Mouse (Mus musculus): ENCODE measurements around the gene Naa80. TPM values are rescaled to one million over a fixed set of nuclear protein-coding genes. Genes with fewer than 3 reads are reported as not detected.

Naa80 gene
- 14.4 and 16.4 TPM in 2 replicates for polyA plus RNA-seq (2014; fragmentation: Nextera tagmentation; extraction: Ambion mirVana)

DNA sequence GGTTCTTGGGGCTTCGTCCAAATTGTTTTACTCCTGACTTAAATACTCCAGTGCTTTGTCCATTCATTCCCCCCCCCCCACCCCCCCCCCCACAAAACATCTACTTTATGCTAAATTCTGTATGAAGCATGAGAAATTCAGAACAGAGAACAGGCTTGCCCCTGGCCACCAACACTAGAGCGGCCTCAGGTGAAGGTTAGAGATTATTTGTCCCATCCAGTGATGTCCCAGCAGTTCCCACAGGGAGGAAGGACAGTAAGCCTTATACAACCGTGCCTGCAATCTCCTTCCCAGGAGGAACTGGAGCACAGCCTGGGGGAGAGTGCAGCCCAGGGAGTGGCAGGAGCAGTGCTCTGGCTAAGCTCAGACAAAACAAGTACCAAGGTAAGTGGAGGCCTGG, at the start of gene Naa80:
Gene Naa80 (plus strand): TSS at position 301 of the 400 bp plus-strand sequence.
- ATAC-seq (ENCODE audit: low FRiP score): no peak
- H3K36me3 ChIP-seq (replicated peaks; ENCODE audit: control insufficient read depth, insufficient read depth): peaks cover 11% of the 10 kb centered on the region
- no peaks in the 10 kb centered on the region for H3K27me3 ChIP-seq (ENCODE audit: control insufficient read depth, insufficient read depth, low read length)
- no peaks in the 10 kb centered on the region for H3K9me3 ChIP-seq (ENCODE audit: control insufficient read depth, low read length)
- DNase-seq (ENCODE audit: low spot score): no peak
- peak within 1 kb of the TSS; percentile 72 for H3K4me2 ChIP-seq (replicated peaks)
- no peak within 1 kb of the TSS for H3K4me3 ChIP-seq (replicated peaks; ENCODE audit: low read length)
- H3K9ac ChIP-seq: peak within 1 kb of the TSS; percentile 75; the same call in 1 of the 2 replicates
- 83% methylated on average over 3 of the region's 3 CpGs for WGBS
- H3K4me1 ChIP-seq (replicated peaks; ENCODE audit: control insufficient read depth, insufficient read depth, low read length): peaks cover 17% of the 10 kb centered on the region
- no peak within 1 kb of the TSS for H3K27ac ChIP-seq

DNA sequence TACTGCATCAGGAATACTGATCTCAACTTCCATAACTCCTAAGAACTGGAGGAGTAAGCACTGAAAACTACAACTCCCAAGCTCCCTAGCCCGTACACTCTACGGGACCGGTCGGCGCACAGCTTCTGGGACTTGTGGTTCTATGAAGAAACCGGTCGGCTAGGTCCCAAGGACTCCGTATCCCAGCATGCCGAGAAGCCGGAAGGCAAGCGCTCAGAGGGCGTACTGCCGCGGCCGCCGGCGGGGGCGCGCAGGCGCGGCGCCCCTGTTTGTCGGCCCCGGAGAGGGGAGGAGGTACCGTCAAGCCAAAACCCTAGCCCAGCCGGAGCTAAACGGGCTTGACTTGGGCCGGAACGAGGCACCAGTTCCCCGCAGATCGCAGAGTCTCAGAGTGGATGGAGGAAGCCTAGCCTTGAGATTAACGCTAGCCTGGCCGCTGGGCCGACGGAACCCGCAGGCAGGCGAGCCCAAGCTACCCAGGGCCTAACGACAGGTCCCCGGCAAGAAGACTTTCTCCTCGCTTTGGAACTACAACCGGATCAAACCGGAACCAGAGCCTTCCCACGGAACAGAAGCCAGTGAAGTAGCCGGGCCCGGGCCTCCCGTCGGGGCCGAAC, 44.8 kb upstream of the Naa80 start, which contains the start of gene Tmem115:
Gene Tmem115 (plus strand): TSS at position 155 of the 617 bp plus-strand sequence.
- WGBS: under 1% methylated on average over 48 of the region's 48 CpGs
- DNase-seq (ENCODE audit: low spot score) (peak; percentile 92), ATAC-seq (ENCODE audit: low FRiP score) (peak; percentile 99)
- peaks cover 23% of the 10 kb centered on the region for H3K4me1 ChIP-seq (replicated peaks; ENCODE audit: control insufficient read depth, insufficient read depth, low read length)
- H3K36me3 ChIP-seq (replicated peaks; ENCODE audit: control insufficient read depth, insufficient read depth): peaks cover 18% of the 10 kb centered on the region
- peak within 1 kb of the TSS; percentile 98 for H3K4me2 ChIP-seq (replicated peaks)
- H3K9me3 ChIP-seq (ENCODE audit: control insufficient read depth, low read length): no peaks in the 10 kb centered on the region
- peak within 1 kb of the TSS; percentile 48; the same call in 1 of the 2 replicates for H3K27ac ChIP-seq
- H3K27me3 ChIP-seq (ENCODE audit: control insufficient read depth, insufficient read depth, low read length): no peaks in the 10 kb centered on the region
- peak within 1 kb of the TSS; percentile 78 for H3K9ac ChIP-seq
- H3K4me3 ChIP-seq (replicated peaks; ENCODE audit: low read length): peak within 1 kb of the TSS; percentile 66

DNA sequence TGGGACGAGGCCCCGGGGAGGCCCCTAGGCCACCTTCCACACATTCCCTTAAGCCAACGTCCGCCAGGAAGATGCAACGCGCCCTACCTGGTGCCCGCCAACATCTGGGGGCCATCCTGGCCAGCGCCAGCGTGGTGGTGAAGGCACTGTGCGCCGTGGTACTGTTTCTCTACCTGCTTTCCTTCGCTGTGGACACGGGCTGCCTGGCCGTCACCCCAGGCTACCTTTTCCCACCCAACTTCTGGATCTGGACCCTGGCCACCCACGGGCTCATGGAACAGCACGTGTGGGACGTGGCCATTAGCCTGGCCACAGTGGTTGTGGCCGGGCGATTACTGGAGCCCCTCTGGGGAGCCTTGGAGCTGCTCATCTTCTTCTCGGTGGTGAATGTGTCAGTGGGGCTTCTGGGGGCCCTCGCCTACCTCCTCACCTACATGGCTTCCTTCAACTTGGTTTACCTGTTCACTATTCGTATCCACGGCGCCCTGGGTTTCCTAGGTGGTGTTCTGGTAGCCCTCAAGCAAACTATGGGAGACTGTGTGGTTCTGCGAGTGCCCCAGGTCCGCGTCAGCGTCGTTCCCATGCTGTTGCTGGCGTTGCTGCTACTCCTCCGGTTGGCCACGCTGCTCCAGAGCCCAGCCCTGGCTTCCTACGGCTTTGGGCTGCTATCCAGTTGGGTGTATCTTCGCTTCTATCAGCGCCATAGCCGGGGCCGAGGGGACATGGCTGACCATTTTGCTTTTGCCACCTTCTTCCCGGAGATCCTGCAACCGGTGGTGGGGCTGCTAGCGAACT, 44.1 kb upstream of the Naa80 start:
- no peak for DNase-seq (ENCODE audit: low spot score)
- Histone ChIP-seq H3K4me1 (replicated peaks; ENCODE audit: control insufficient read depth, insufficient read depth, low read length) (peaks cover 23% of the 10 kb centered on the region), H3K27me3 (ENCODE audit: control insufficient read depth, insufficient read depth, low read length) (no peaks in the 10 kb centered on the region), H3K27ac (peak overlapping the region; percentile 48; the same call in 1 of the 2 replicates), H3K4me3 (replicated peaks; ENCODE audit: low read length) (peak overlapping the region; percentile 66), H3K36me3 (replicated peaks; ENCODE audit: control insufficient read depth, insufficient read depth) (peaks cover 25% of the 10 kb centered on the region), H3K4me2 (replicated peaks) (peak overlapping the region; percentile 98), H3K9ac (peak overlapping the region; percentile 78), H3K9me3 (ENCODE audit: control insufficient read depth, low read length) (no peaks in the 10 kb centered on the region)
- ATAC-seq (ENCODE audit: low FRiP score): peak; percentile 10
- WGBS: under 1% methylated on average over 40 of the region's 40 CpGs

DNA sequence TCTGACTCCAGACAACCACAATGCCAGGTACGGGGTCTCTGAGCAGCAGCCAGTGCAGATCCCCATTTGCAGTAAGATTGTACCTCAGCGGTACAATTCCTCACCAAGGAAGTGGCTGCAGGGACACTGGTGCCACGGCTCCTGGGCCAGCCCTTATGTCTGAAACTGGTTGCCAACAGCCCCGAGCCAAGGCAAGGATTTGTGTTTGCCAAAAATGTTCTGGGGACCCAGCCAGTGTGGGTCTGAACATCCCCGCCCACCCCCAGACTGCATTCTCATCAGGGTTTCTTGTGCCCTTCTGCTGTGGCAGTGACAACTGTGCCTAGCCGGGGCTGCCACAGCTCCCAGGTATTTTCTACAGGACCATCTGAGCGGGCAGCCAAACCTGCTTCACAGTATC, 40.5 kb upstream of the Naa80 start:
- Histone ChIP-seq H3K27me3 (ENCODE audit: control insufficient read depth, insufficient read depth, low read length) (no peaks in the 10 kb centered on the region), H3K9ac (no peak overlapping the region), H3K4me3 (replicated peaks; ENCODE audit: low read length) (no peak overlapping the region), H3K36me3 (replicated peaks; ENCODE audit: control insufficient read depth, insufficient read depth) (peaks cover 36% of the 10 kb centered on the region), H3K4me1 (replicated peaks; ENCODE audit: control insufficient read depth, insufficient read depth, low read length) (peaks cover 42% of the 10 kb centered on the region), H3K4me2 (replicated peaks) (no peak overlapping the region), H3K9me3 (ENCODE audit: control insufficient read depth, low read length) (no peaks in the 10 kb centered on the region), H3K27ac (no peak overlapping the region)
- DNase-seq (ENCODE audit: low spot score): no peak
- no peak for ATAC-seq (ENCODE audit: low FRiP score)
- WGBS: 96% methylated on average over 7 of the region's 7 CpGs

DNA sequence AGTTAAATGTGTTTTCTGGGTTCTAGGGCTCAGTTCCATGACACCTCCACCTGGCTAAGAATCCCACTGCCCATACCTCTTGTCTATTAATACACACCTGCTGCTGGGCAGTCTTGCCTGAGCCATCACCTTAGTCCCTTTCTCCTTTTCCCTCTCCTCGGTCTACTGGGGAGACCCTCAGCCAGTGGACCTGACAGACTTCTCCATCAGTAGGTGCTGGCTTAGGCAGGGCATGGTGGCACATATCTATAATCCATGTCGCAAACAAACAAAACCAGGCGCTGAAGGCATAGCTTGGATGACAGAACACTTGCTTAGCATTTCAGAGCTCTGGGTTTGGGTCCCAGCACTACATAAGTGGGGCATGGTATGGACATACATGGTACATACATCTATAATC, 40.0 kb upstream of the Naa80 start:
- ATAC-seq (ENCODE audit: low FRiP score) (no peak), DNase-seq (ENCODE audit: low spot score) (no peak)
- Histone ChIP-seq H3K4me2 (replicated peaks) (no peak overlapping the region), H3K27me3 (ENCODE audit: control insufficient read depth, insufficient read depth, low read length) (no peaks in the 10 kb centered on the region), H3K27ac (no peak overlapping the region), H3K9me3 (ENCODE audit: control insufficient read depth, low read length) (no peaks in the 10 kb centered on the region), H3K9ac (no peak overlapping the region), H3K4me3 (replicated peaks; ENCODE audit: low read length) (no peak overlapping the region), H3K4me1 (replicated peaks; ENCODE audit: control insufficient read depth, insufficient read depth, low read length) (peaks cover 42% of the 10 kb centered on the region), H3K36me3 (replicated peaks; ENCODE audit: control insufficient read depth, insufficient read depth) (peaks cover 36% of the 10 kb centered on the region)
- WGBS: 97% methylated on average over 3 of the region's 3 CpGs

DNA sequence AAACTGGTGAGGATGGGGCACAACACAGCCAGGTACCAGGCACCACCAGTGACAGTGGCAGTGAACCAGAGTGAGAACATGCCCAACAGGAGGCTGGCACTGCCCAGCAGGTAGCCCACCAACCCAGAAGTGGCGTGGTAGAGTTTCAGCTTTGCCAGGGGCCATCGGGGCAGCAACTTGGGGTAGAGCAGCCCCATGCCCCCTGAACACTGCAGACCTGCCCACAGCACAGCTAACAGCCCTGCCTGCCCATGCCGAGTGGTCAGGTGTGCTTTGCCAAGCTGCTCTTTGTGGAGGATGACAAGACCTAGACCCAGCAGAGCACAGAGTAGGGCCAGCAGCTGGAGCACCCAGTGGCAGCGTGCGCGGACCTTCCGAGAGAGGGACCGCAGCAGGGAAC, 38.7 kb upstream of the Naa80 start:
- no peak overlapping the region for H3K9ac ChIP-seq
- H3K4me1 ChIP-seq (replicated peaks; ENCODE audit: control insufficient read depth, insufficient read depth, low read length): peaks cover 42% of the 10 kb centered on the region
- H3K4me3 ChIP-seq (replicated peaks; ENCODE audit: low read length): no peak overlapping the region
- DNase-seq (ENCODE audit: low spot score): no peak
- no peaks in the 10 kb centered on the region for H3K9me3 ChIP-seq (ENCODE audit: control insufficient read depth, low read length)
- ATAC-seq (ENCODE audit: low FRiP score): no peak
- H3K27me3 ChIP-seq (ENCODE audit: control insufficient read depth, insufficient read depth, low read length): no peaks in the 10 kb centered on the region
- H3K4me2 ChIP-seq (replicated peaks): no peak overlapping the region
- H3K27ac ChIP-seq: no peak overlapping the region
- H3K36me3 ChIP-seq (replicated peaks; ENCODE audit: control insufficient read depth, insufficient read depth): peaks cover 47% of the 10 kb centered on the region
- 92% methylated on average over 8 of the region's 8 CpGs for WGBS

DNA sequence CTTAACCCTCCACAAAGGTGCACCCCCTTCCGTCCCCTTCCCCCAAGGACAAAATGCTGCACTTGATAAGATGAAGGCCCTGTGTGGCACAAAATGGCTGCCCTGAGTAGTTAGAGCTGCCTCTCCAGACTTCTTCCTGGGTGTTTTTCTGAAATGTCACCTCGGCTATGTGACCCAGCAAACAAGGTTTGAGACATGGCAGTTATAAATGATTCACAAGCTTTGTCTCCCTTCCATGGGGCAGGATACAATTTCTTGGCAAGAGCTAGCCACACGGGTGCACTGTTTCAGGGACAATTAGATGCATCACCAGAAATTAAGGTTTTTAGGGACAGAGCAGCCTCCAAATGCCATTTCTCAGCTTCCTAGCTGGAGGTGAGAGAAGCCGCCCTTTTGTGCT, 38.3 kb upstream of the Naa80 start:
- H3K4me1 ChIP-seq (replicated peaks; ENCODE audit: control insufficient read depth, insufficient read depth, low read length): peaks cover 37% of the 10 kb centered on the region
- H3K4me2 ChIP-seq (replicated peaks): peak overlapping the region; percentile 84
- H3K4me3 ChIP-seq (replicated peaks; ENCODE audit: low read length): peak overlapping the region; percentile 49

DNA sequence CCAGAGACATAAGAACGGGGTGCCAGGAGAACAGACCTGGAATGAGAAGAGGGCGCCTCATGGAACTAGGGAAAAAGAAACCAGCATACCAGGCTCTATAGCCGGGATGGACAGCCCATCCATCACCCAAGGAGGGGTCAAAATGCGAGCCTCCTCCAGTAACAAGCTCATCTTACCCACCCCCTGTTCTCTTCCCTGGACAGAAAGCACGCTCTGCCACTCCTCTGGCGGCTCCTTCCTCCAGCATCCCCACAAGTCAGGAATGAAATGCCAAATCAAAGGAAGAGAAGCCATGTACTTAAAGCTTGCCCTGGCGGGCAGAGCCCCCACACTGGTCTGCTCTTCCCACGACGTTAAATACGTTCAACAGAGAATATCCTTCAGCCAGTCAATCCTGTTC, 37.7 kb upstream of the Naa80 start:
- peaks cover 32% of the 10 kb centered on the region for H3K4me1 ChIP-seq (replicated peaks; ENCODE audit: control insufficient read depth, insufficient read depth, low read length)
- peak overlapping the region; percentile 84 for H3K4me2 ChIP-seq (replicated peaks)
- ATAC-seq (ENCODE audit: low FRiP score) (no peak), DNase-seq (ENCODE audit: low spot score) (no peak)
- H3K9ac ChIP-seq: peak overlapping the region; percentile 62
- peaks cover 51% of the 10 kb centered on the region for H3K36me3 ChIP-seq (replicated peaks; ENCODE audit: control insufficient read depth, insufficient read depth)
- 30% methylated on average over 10 of the region's 10 CpGs for WGBS
- peak overlapping the region; percentile 49 for H3K4me3 ChIP-seq (replicated peaks; ENCODE audit: low read length)
- peak overlapping the region; percentile 4; the same call in 1 of the 2 replicates for H3K27ac ChIP-seq
- H3K27me3 ChIP-seq (ENCODE audit: control insufficient read depth, insufficient read depth, low read length): no peaks in the 10 kb centered on the region
- no peaks in the 10 kb centered on the region for H3K9me3 ChIP-seq (ENCODE audit: control insufficient read depth, low read length)

More for the DNA sequence above, 38.3 kb upstream of the Naa80 start:
- 61% methylated on average over 4 of the region's 4 CpGs for WGBS
- ATAC-seq (ENCODE audit: low FRiP score) (no peak), DNase-seq (ENCODE audit: low spot score) (no peak)
- Histone ChIP-seq H3K9me3 (ENCODE audit: control insufficient read depth, low read length) (no peaks in the 10 kb centered on the region), H3K36me3 (replicated peaks; ENCODE audit: control insufficient read depth, insufficient read depth) (peaks cover 51% of the 10 kb centered on the region), H3K9ac (peak overlapping the region; percentile 62; the same call in 1 of the 2 replicates), H3K27ac (no peak overlapping the region), H3K27me3 (ENCODE audit: control insufficient read depth, insufficient read depth, low read length) (no peaks in the 10 kb centered on the region)

Measured in hindbrain, embryonic 14.5 days (tissue).